Mouse (Mus musculus) heart, adult 10 weeks (tissue): ENCODE data around the gene Gm21983. TPM values are rescaled to one million over a fixed set of nuclear protein-coding genes. Genes with fewer than 3 reads are reported as not detected.

Source experiments
- polyA plus RNA-seq: library from polyadenylated mRNA; stranded (reverse); fragments of 350-450 nt; fragmentation: Illumina TruSeq; extraction: RNeasy Lipid Tissue Mini Kit (QIAGEN cat#74804); gene quantifications from one replicate; pipeline ENCODE4 v1.2.3, GENCODE M21; 2014; ENCODE audit warnings: low read depth, low replicate concordance

Gene Gm21983
- polyA plus RNA-seq: not detected

GRCm38 (mm10) chr7:27180837-27181695, at the start of gene Gm21983, which contains the start of gene Mia:
TSS of gene Gm21983 (minus strand) at chr7:27181086.
TSS of gene Mia (minus strand) at chr7:27181157.

GRCm38 (mm10) chr7:27228281-27228821, 47.5 kb upstream of the Gm21983 start, which contains the start of gene Itpkc:
TSS of gene Itpkc (minus strand) at chr7:27228661.

GRCm38 (mm10) chr7:27195681-27196611, 15.1 kb upstream of the Gm21983 start, which contains the start of the genes BC024978 and Snrpa:
TSS of gene BC024978 (plus strand) at chr7:27195781.
TSS of gene Snrpa (minus strand) at chr7:27196271.

GRCm38 (mm10) chr7:27178324-27179216, 2.3 kb downstream of the Gm21983 start, which contains the start of gene Rab4b:
TSS of gene Rab4b (minus strand) at chr7:27178896.

GRCm38 (mm10) chr7:27166614-27167474, 14.0 kb downstream of the Gm21983 start, which contains the start of gene Egln2:
TSS of gene Egln2 (minus strand) at chr7:27166802.

GRCm38 (mm10) chr7:27153205-27153764, 27.6 kb downstream of the Gm21983 start, which contains the start of gene Cyp2t4:
TSS of gene Cyp2t4 (plus strand) at chr7:27153714.

GRCm38 (mm10) chr7:27119676-27120075, 61.2 kb downstream of the Gm21983 start, which contains the start of gene Cyp2f2:
TSS of gene Cyp2f2 (plus strand) at chr7:27119909.

Other genes starting within 250 kb of the Gm21983 start
- gene Cyp2a22, start 241.7 kb downstream of the Gm21983 start, polyA plus RNA-seq: not detected
- gene Cyp2a12, start 152.0 kb downstream of the Gm21983 start, polyA plus RNA-seq: 0.63 TPM
- gene Cyp2f2, start 61.2 kb downstream of the Gm21983 start, polyA plus RNA-seq: 1.7 TPM
- not detected for gene Cyp2t4, start 27.4 kb downstream of the Gm21983 start, polyA plus RNA-seq
- gene Egln2, start 14.3 kb downstream of the Gm21983 start, polyA plus RNA-seq: 44.6 TPM
- 17.7 TPM for gene Rab4b, start 2.2 kb downstream of the Gm21983 start, polyA plus RNA-seq
- gene Mia, start 71 bp upstream of the Gm21983 start, polyA plus RNA-seq: not detected
- 9.3 TPM for gene BC024978, start 14.7 kb upstream of the Gm21983 start, polyA plus RNA-seq
- 36.3 TPM for gene Snrpa, start 15.2 kb upstream of the Gm21983 start, polyA plus RNA-seq
- gene Itpkc, start 47.6 kb upstream of the Gm21983 start, polyA plus RNA-seq: 4.3 TPM
- 8.5 TPM for gene Coq8b, start 51.9 kb upstream of the Gm21983 start, polyA plus RNA-seq
- 5.8 TPM for gene Numbl, start 77.3 kb upstream of the Gm21983 start, polyA plus RNA-seq
- 237 TPM for gene Ltbp4, start 156.6 kb upstream of the Gm21983 start, polyA plus RNA-seq
- 9.0 TPM for gene Shkbp1, start 174.9 kb upstream of the Gm21983 start, polyA plus RNA-seq
- gene Gm20479, start 176.3 kb upstream of the Gm21983 start, polyA plus RNA-seq: not detected